Mouse (Mus musculus) intestine, embryonic 14.5 days (tissue): ENCODE measurements at regions not wholly inside any gene's neighbourhood (a gene's known extent, or its start where the extent isn't known, plus 50 kb on each side); places are given as distances from the start of the nearest gene placed in this dataset.

Experiments
- ATAC-seq: fragments of 200-750 bp; cut with Nextera tagmentation; replicated peaks from 2 replicates; pipeline ENCODE4 v1.8.0; 2017; ENCODE audit warnings: low read depth, moderate number of reproducible peaks, moderate TSS enrichment, moderate library complexity; ENCODE audit not compliant: low FRiP score, low TSS enrichment
- DNase-seq: peaks from one replicate; pipeline ENCODE4 v3.0.0-alpha.2; 2018; ENCODE audit warnings: low spot score
- H3K27ac ChIP-seq: fragments of 300-500 bp; sonication (generic); 2 replicates; pipeline ENCODE4 v1.5.1; 2014; ENCODE audit warnings: low read depth, mild to moderate bottlenecking, control low read depth
- H3K27me3 ChIP-seq: fragments of 300-500 bp; sonication (generic); replicated peaks from 2 replicates; pipeline ENCODE4 v1.6.1; 2014; ENCODE audit warnings: low read length, control low read depth; ENCODE audit not compliant: control insufficient read depth, insufficient read depth
- H3K36me3 ChIP-seq: fragments of 300-500 bp; sonication (generic); 2 replicates; pipeline ENCODE4 v1.6.1; 2014; ENCODE audit warnings: low read length, control low read depth; ENCODE audit not compliant: control insufficient read depth, insufficient read depth
- H3K4me1 ChIP-seq: fragments of 300-500 bp; sonication (generic); replicated peaks from 2 replicates; pipeline ENCODE4 v1.6.1; 2014; ENCODE audit warnings: low read length, control low read depth, mixed read lengths; ENCODE audit not compliant: control insufficient read depth, insufficient read depth
- H3K4me2 ChIP-seq: fragments of 300-500 bp; sonication (generic); 2 replicates; pipeline ENCODE4 v1.6.1; 2014; ENCODE audit warnings: low read length
- H3K4me3 ChIP-seq: fragments of 300-500 bp; sonication (generic); 2 replicates; pipeline ENCODE4 v1.5.1; 2014; ENCODE audit warnings: low read depth, low read length, control low read depth, mixed read lengths
- H3K9ac ChIP-seq: fragments of 300-500 bp; sonication (generic); 2 replicates; pipeline ENCODE4 v1.6.1; 2014; ENCODE audit warnings: mild to moderate bottlenecking, low read length
- H3K9me3 ChIP-seq: fragments of 300-500 bp; sonication (generic); 2 replicates; pipeline ENCODE4 v1.6.1; 2016; ENCODE audit warnings: low read length, control low read depth; ENCODE audit not compliant: control insufficient read depth
- WGBS: fragments of 180-500 bp; shearing (Covaris S2); extraction: QIAGEN DNeasy Blood & Tissue Kit; methylation state at CpG from one replicate; pipeline ENCODE4 v1.1.7; 2014; 5-methylcytosine and 5-hydroxymethylcytosine counted together

- ATAC-seq, result no peak
- 63% methylated on average over 13 of the region's 13 CpGs for WGBS
- no peaks in the 10 kb centered on the region for H3K27me3 ChIP-seq
- no peaks in the 10 kb centered on the region for H3K9me3 ChIP-seq
- H3K27ac ChIP-seq, result no peak overlapping the region
- no peak overlapping the region for H3K4me3 ChIP-seq
- no peaks in the 10 kb centered on the region for H3K36me3 ChIP-seq
- H3K4me1 ChIP-seq, result no peaks in the 10 kb centered on the region
- no peak for DNase-seq
- no peak overlapping the region for H3K4me2 ChIP-seq
- H3K9ac ChIP-seq, result no peak overlapping the region
Observed at GRCm38 (mm10) chr13:71158300-71158860, 316.8 kb upstream of the Adamts16 start.

- Histone ChIP-seq H3K4me2 (no peak overlapping the region), H3K36me3 (no peaks in the 10 kb centered on the region), H3K9ac (no peak overlapping the region), H3K9me3 (no peaks in the 10 kb centered on the region), H3K4me3 (no peak overlapping the region), H3K4me1 (no peaks in the 10 kb centered on the region), H3K27ac (no peak overlapping the region), H3K27me3 (no peaks in the 10 kb centered on the region)
- ATAC-seq (no peak), DNase-seq (no peak)
- WGBS, result 51% methylated on average over 14 of the region's 14 CpGs
Observed at GRCm38 (mm10) chr13:71157656-71158299, 316.2 kb upstream of the Adamts16 start.

GRCm38 (mm10) chr13:71150092-71150491 is 308.5 kb upstream of the Adamts16 start:
- no peak overlapping the region for H3K4me3 ChIP-seq
- no peak for DNase-seq
- H3K36me3 ChIP-seq, result no peaks in the 10 kb centered on the region
- no peaks in the 10 kb centered on the region for H3K27me3 ChIP-seq
- no peak overlapping the region for H3K9ac ChIP-seq
- H3K9me3 ChIP-seq, result no peaks in the 10 kb centered on the region
- ATAC-seq, result no peak
- 41% methylated on average over 1 of the region's 1 CpGs for WGBS
- no peak overlapping the region for H3K27ac ChIP-seq
- H3K4me1 ChIP-seq, result no peaks in the 10 kb centered on the region
- H3K4me2 ChIP-seq, result no peak overlapping the region

GRCm38 (mm10) chr13:71149303-71149696 is 307.7 kb upstream of the Adamts16 start:
- Histone ChIP-seq H3K9ac (no peak overlapping the region), H3K36me3 (no peaks in the 10 kb centered on the region), H3K27ac (no peak overlapping the region), H3K4me3 (no peak overlapping the region), H3K4me1 (no peaks in the 10 kb centered on the region), H3K4me2 (no peak overlapping the region), H3K9me3 (no peaks in the 10 kb centered on the region), H3K27me3 (no peaks in the 10 kb centered on the region)
- whole genome bisulfite sequencing, result 39% methylated on average over 5 of the region's 5 CpGs
- ATAC-seq (no peak), DNase-seq (no peak)

- H3K9me3 ChIP-seq, result no peaks in the 10 kb centered on the region
- ATAC-seq, result no peak
- no peak overlapping the region for H3K9ac ChIP-seq
- no peaks in the 10 kb centered on the region for H3K4me1 ChIP-seq
- 40% methylated on average over 8 of the region's 8 CpGs for WGBS
- H3K4me3 ChIP-seq, result no peak overlapping the region
- H3K36me3 ChIP-seq, result no peaks in the 10 kb centered on the region
- no peak for DNase-seq
- H3K27me3 ChIP-seq, result no peaks in the 10 kb centered on the region
- no peak overlapping the region for H3K27ac ChIP-seq
- no peak overlapping the region for H3K4me2 ChIP-seq
Observed at GRCm38 (mm10) chr13:71148491-71149302, 307.1 kb upstream of the Adamts16 start.

- ATAC-seq (no peak), DNase-seq (no peak)
- H3K9me3 ChIP-seq, result no peaks in the 10 kb centered on the region
- H3K27me3 ChIP-seq, result no peaks in the 10 kb centered on the region
- no peaks in the 10 kb centered on the region for H3K36me3 ChIP-seq
- no peak overlapping the region for H3K9ac ChIP-seq
- H3K4me2 ChIP-seq, result no peak overlapping the region
- no peaks in the 10 kb centered on the region for H3K4me1 ChIP-seq
- 84% methylated on average over 3 of the region's 3 CpGs for WGBS
- H3K27ac ChIP-seq, result no peak overlapping the region
- H3K4me3 ChIP-seq, result no peak overlapping the region
Observed at GRCm38 (mm10) chr13:71146859-71147443, 305.3 kb upstream of the Adamts16 start.

- Histone ChIP-seq H3K27me3 (no peaks in the 10 kb centered on the region), H3K27ac (no peak overlapping the region), H3K9ac (no peak overlapping the region), H3K4me2 (no peak overlapping the region), H3K9me3 (no peaks in the 10 kb centered on the region), H3K36me3 (no peaks in the 10 kb centered on the region), H3K4me3 (no peak overlapping the region), H3K4me1 (no peaks in the 10 kb centered on the region)
- ATAC-seq, result no peak
- no peak for DNase-seq
- WGBS, result 79% methylated on average over 11 of the region's 11 CpGs
Observed at GRCm38 (mm10) chr13:71138745-71139312, 297.2 kb upstream of the Adamts16 start.

GRCm38 (mm10) chr13:71135940-71136632 is 294.5 kb upstream of the Adamts16 start:
- no peak for DNase-seq
- H3K27me3 ChIP-seq, result no peaks in the 10 kb centered on the region
- no peak overlapping the region for H3K4me2 ChIP-seq
- no peak overlapping the region for H3K9ac ChIP-seq
- no peak for ATAC-seq
- H3K4me3 ChIP-seq, result no peak overlapping the region
- 53% methylated on average over 5 of the region's 5 CpGs for WGBS
- no peaks in the 10 kb centered on the region for H3K4me1 ChIP-seq
- H3K27ac ChIP-seq, result no peak overlapping the region
- H3K9me3 ChIP-seq, result no peaks in the 10 kb centered on the region
- H3K36me3 ChIP-seq, result no peaks in the 10 kb centered on the region
